Mouse (Mus musculus): ENCODE results near the gene Cyp2c23. TPM values are rescaled to one million over a fixed set of nuclear protein-coding genes. Genes with fewer than 3 reads are reported as not detected.
A peak's percentile ranks its signal among the peaks of the same experiment; 100 is the strongest.

Cyp2c23 gene
- polyA plus RNA-seq, 1 experiment from 2014 or later: 0.56 TPM

- Histone ChIP-seq H3K4me3 (ENCODE audit: low read depth, low read length) (no peak within 1 kb of the TSS; the same call in 1 of the 2 replicates), H3K27me3 (replicated peaks; ENCODE audit: insufficient read depth, low read length) (no peaks in the 10 kb centered on the region), H3K9ac (replicated peaks; ENCODE audit: low read depth) (no peak within 1 kb of the TSS), H3K4me1 (ENCODE audit: insufficient read depth, low read depth, low read length) (no peaks in the 10 kb centered on the region), H3K4me2 (replicated peaks; ENCODE audit: low read depth, low read length) (peak within 1 kb of the TSS; percentile 40), H3K9me3 (ENCODE audit: low read length) (no peaks in the 10 kb centered on the region), H3K27ac (ENCODE audit: low read length) (no peak within 1 kb of the TSS), H3K36me3 (ENCODE audit: insufficient read depth, low read length) (no peaks in the 10 kb centered on the region)
- 24% methylated on average over 30 of the region's 30 CpGs for WGBS
- peak; percentile 54 for DNase-seq (ENCODE audit: low spot score)
- peak; percentile 75 for ATAC-seq
- TF ChIP-seq EP300 (IDR thresholded peaks at IDR 0.05) (no peak), CTCF (IDR thresholded peaks at IDR 0.05) (peak; percentile 53)
Observed at GRCm38 (mm10) chr19:43986069-43986794, 42.8 kb downstream of the Cyp2c23 start, which contains the start of gene Cpn1. Cpn1 (minus strand) TSS chr19:43986556.

- no peaks in the 10 kb centered on the region for H3K27me3 ChIP-seq (replicated peaks; ENCODE audit: insufficient read depth, low read length)
- no peak overlapping the region for H3K9ac ChIP-seq (replicated peaks; ENCODE audit: low read depth)
- TF ChIP-seq EP300 (IDR thresholded peaks at IDR 0.05) (no peak), CTCF (IDR thresholded peaks at IDR 0.05) (no peak)
- no peaks in the 10 kb centered on the region for H3K36me3 ChIP-seq (ENCODE audit: insufficient read depth, low read length)
- DNase-seq (ENCODE audit: low spot score) (no peak), ATAC-seq (no peak)
- H3K27ac ChIP-seq (ENCODE audit: low read length): no peak overlapping the region
- H3K4me1 ChIP-seq (ENCODE audit: insufficient read depth, low read depth, low read length): no peaks in the 10 kb centered on the region
- 79% methylated on average over 5 of the region's 5 CpGs for WGBS
- H3K4me2 ChIP-seq (replicated peaks; ENCODE audit: low read depth, low read length): no peak overlapping the region
- H3K9me3 ChIP-seq (ENCODE audit: low read length): no peaks in the 10 kb centered on the region
- H3K4me3 ChIP-seq (ENCODE audit: low read depth, low read length): no peak overlapping the region
Observed at GRCm38 (mm10) chr19:43981992-43982391, 47.0 kb downstream of the Cyp2c23 start.

GRCm38 (mm10) chr19:43980711-43981110 lies 48.3 kb downstream of the Cyp2c23 start:
- no peak overlapping the region for H3K4me3 ChIP-seq (ENCODE audit: low read depth, low read length)
- no peak overlapping the region for H3K27ac ChIP-seq (ENCODE audit: low read length)
- no peak for DNase-seq (ENCODE audit: low spot score)
- no peak for ATAC-seq
- H3K4me2 ChIP-seq (replicated peaks; ENCODE audit: low read depth, low read length): no peak overlapping the region
- no peaks in the 10 kb centered on the region for H3K4me1 ChIP-seq (ENCODE audit: insufficient read depth, low read depth, low read length)
- H3K27me3 ChIP-seq (replicated peaks; ENCODE audit: insufficient read depth, low read length): no peaks in the 10 kb centered on the region
- H3K36me3 ChIP-seq (ENCODE audit: insufficient read depth, low read length): no peaks in the 10 kb centered on the region
- H3K9ac ChIP-seq (replicated peaks; ENCODE audit: low read depth): no peak overlapping the region
- 90% methylated on average over 17 of the region's 17 CpGs for WGBS
- TF ChIP-seq CTCF (IDR thresholded peaks at IDR 0.05) (no peak), EP300 (IDR thresholded peaks at IDR 0.05) (no peak)
- no peaks in the 10 kb centered on the region for H3K9me3 ChIP-seq (ENCODE audit: low read length)

GRCm38 (mm10) chr19:43977799-43978198 lies 51.2 kb downstream of the Cyp2c23 start:
- no peaks in the 10 kb centered on the region for H3K9me3 ChIP-seq (ENCODE audit: low read length)
- no peak for TF ChIP-seq EP300 (IDR thresholded peaks at IDR 0.05)
- TF ChIP-seq CTCF (IDR thresholded peaks at IDR 0.05): no peak
- H3K27ac ChIP-seq (ENCODE audit: low read length): no peak overlapping the region
- no peak for DNase-seq (ENCODE audit: low spot score)
- H3K4me1 ChIP-seq (ENCODE audit: insufficient read depth, low read depth, low read length): no peaks in the 10 kb centered on the region
- no peaks in the 10 kb centered on the region for H3K36me3 ChIP-seq (ENCODE audit: insufficient read depth, low read length)
- no peak for ATAC-seq
- H3K27me3 ChIP-seq (replicated peaks; ENCODE audit: insufficient read depth, low read length): no peaks in the 10 kb centered on the region
- no peak overlapping the region for H3K4me3 ChIP-seq (ENCODE audit: low read depth, low read length)
- WGBS: 78% methylated on average over 3 of the region's 3 CpGs
- no peak overlapping the region for H3K9ac ChIP-seq (replicated peaks; ENCODE audit: low read depth)
- no peak overlapping the region for H3K4me2 ChIP-seq (replicated peaks; ENCODE audit: low read depth, low read length)

GRCm38 (mm10) chr19:43976661-43977060 lies 52.3 kb downstream of the Cyp2c23 start:
- no peaks in the 10 kb centered on the region for H3K27me3 ChIP-seq (replicated peaks; ENCODE audit: insufficient read depth, low read length)
- H3K36me3 ChIP-seq (ENCODE audit: insufficient read depth, low read length): no peaks in the 10 kb centered on the region
- no peaks in the 10 kb centered on the region for H3K9me3 ChIP-seq (ENCODE audit: low read length)
- no peak overlapping the region for H3K9ac ChIP-seq (replicated peaks; ENCODE audit: low read depth)
- H3K4me1 ChIP-seq (ENCODE audit: insufficient read depth, low read depth, low read length): no peaks in the 10 kb centered on the region
- H3K27ac ChIP-seq (ENCODE audit: low read length): no peak overlapping the region
- no peak overlapping the region for H3K4me2 ChIP-seq (replicated peaks; ENCODE audit: low read depth, low read length)
- 40% methylated on average over 6 of the region's 6 CpGs for WGBS
- peak; percentile 53 for ATAC-seq
- peak; percentile 43 for DNase-seq (ENCODE audit: low spot score)
- H3K4me3 ChIP-seq (ENCODE audit: low read depth, low read length): no peak overlapping the region
- TF ChIP-seq EP300 (IDR thresholded peaks at IDR 0.05) (no peak), CTCF (IDR thresholded peaks at IDR 0.05) (no peak)

GRCm38 (mm10) chr19:43974221-43974620 lies 54.8 kb downstream of the Cyp2c23 start:
- Histone ChIP-seq H3K4me2 (replicated peaks; ENCODE audit: low read depth, low read length) (no peak overlapping the region), H3K27me3 (replicated peaks; ENCODE audit: insufficient read depth, low read length) (no peaks in the 10 kb centered on the region), H3K4me1 (ENCODE audit: insufficient read depth, low read depth, low read length) (no peaks in the 10 kb centered on the region), H3K4me3 (ENCODE audit: low read depth, low read length) (no peak overlapping the region), H3K36me3 (ENCODE audit: insufficient read depth, low read length) (no peaks in the 10 kb centered on the region), H3K9ac (replicated peaks; ENCODE audit: low read depth) (no peak overlapping the region), H3K27ac (ENCODE audit: low read length) (no peak overlapping the region), H3K9me3 (ENCODE audit: low read length) (no peaks in the 10 kb centered on the region)
- TF ChIP-seq CTCF (IDR thresholded peaks at IDR 0.05) (no peak), EP300 (IDR thresholded peaks at IDR 0.05) (no peak)
- WGBS: 89% methylated on average over 6 of the region's 6 CpGs
- no peak for ATAC-seq
- no peak for DNase-seq (ENCODE audit: low spot score)

Measured in lung, postnatal 0 days (tissue).